In genomic region chr6:145442786-145443185, GRCm38 (mm10) we compare ENCODE assay signal across 9 mouse cellular contexts.
DNase-seq lines count a peak whose midpoint lies in the region; ATAC-seq and TF ChIP-seq lines count a peak whose summit lies in the region.
"Had no signal": no experiment of that assay in that cellular context is flagged by ENCODE, and none has a peak within 500 bp of the region (broad histone marks: within the 10 kb centered on the region; RNA-seq: fewer than 3 reads in every experiment).

No protein-coding gene starts in this region.

- no peaks in the 10 kb centered on the region for H3K36me3 ChIP-seq in heart, embryonic 10.5 days
- H3K36me3 ChIP-seq in midbrain, embryonic 14.5 days (ENCODE audit: control insufficient read depth, insufficient read depth, low read length) = no peaks in the 10 kb centered on the region
- no peaks in the 10 kb centered on the region for H3K36me3 ChIP-seq in midbrain, embryonic 11.5 days (ENCODE audit: control insufficient read depth, insufficient read depth, low read length)

- H3K4me1 ChIP-seq in heart, embryonic 10.5 days = peaks cover 42% of the 10 kb centered on the region
- H3K4me1 ChIP-seq in midbrain, embryonic 14.5 days (ENCODE audit: control insufficient read depth, insufficient read depth, low read length) = no peaks in the 10 kb centered on the region
- no peaks in the 10 kb centered on the region for H3K4me1 ChIP-seq in midbrain, embryonic 11.5 days (ENCODE audit: control insufficient read depth, insufficient read depth, low read length)
- no peaks in the 10 kb centered on the region for H3K4me1 ChIP-seq in bone marrow, adult 2 months (ENCODE audit: control insufficient read depth, insufficient read depth, low read length)

- intact Hi-C loops in heart, postnatal 36 days (cut with DNase I) = loop anchor here (2.0 kb wide), 1 partner anchor 352 kb away; no protein-coding TSS in a partner anchor

- H3K9me3 ChIP-seq in heart, embryonic 10.5 days = no peaks in the 10 kb centered on the region
- no peaks in the 10 kb centered on the region for H3K9me3 ChIP-seq in midbrain, embryonic 14.5 days (ENCODE audit: control insufficient read depth, low read length)
- H3K9me3 ChIP-seq in midbrain, embryonic 11.5 days (ENCODE audit: control insufficient read depth, low read length) = no peaks in the 10 kb centered on the region

- no peak overlapping the region for H3K9ac ChIP-seq in midbrain, embryonic 14.5 days (replicated peaks; ENCODE audit: low read length)
- no peak overlapping the region for H3K9ac ChIP-seq in midbrain, embryonic 11.5 days (ENCODE audit: low read length)

- no peak for ATAC-seq in midbrain, embryonic 14.5 days (ENCODE audit: low FRiP score, low TSS enrichment)
- no peak for ATAC-seq in midbrain, embryonic 11.5 days (ENCODE audit: low FRiP score)
- ATAC-seq: inflammation-experienced regulatory T-cells, adult 6 months had no signal

- peak; percentile 32; the same call in 1 of the 2 replicates for TF ChIP-seq CTCF in bone marrow, adult 2 months (IDR thresholded peaks at IDR 0.05; ENCODE audit: control insufficient read depth, insufficient read depth, low read length)

- H3K4me2 ChIP-seq in midbrain, embryonic 14.5 days (ENCODE audit: low read length) = no peak overlapping the region
- no peak overlapping the region for H3K4me2 ChIP-seq in midbrain, embryonic 11.5 days

- DNase-seq in heart, embryonic 10.5 days (ENCODE audit: low spot score) = no peak
- no peak for DNase-seq in heart, postnatal 36 days
- DNase-seq in midbrain, embryonic 14.5 days = peak; percentile 59
- DNase-seq in midbrain, embryonic 11.5 days (ENCODE audit: low spot score, missing footprints) = no peak
- peak; percentile 38 for DNase-seq in lung, postnatal 14 days
- no peak for DNase-seq in adrenal gland, adult 2 months
- DNase-seq in right cerebral cortex, adult 18-20 months = no peak

- H3K4me3 ChIP-seq in heart, embryonic 10.5 days = no peak overlapping the region
- H3K4me3 ChIP-seq in midbrain, embryonic 14.5 days (replicated peaks; ENCODE audit: low read depth, low read length) = no peak overlapping the region
- no peak overlapping the region for H3K4me3 ChIP-seq in midbrain, embryonic 11.5 days (ENCODE audit: low read depth, low read length)
- H3K4me3 ChIP-seq in bone marrow, adult 2 months (replicated peaks; ENCODE audit: control insufficient read depth, low read depth, low read length) = no peak overlapping the region

- H3K27me3 ChIP-seq in heart, embryonic 10.5 days (ENCODE audit: insufficient read depth, poor library complexity, severe bottlenecking) = no peaks in the 10 kb centered on the region
- no peaks in the 10 kb centered on the region for H3K27me3 ChIP-seq in midbrain, embryonic 14.5 days (ENCODE audit: control insufficient read depth, insufficient read depth, low read length)
- H3K27me3 ChIP-seq in midbrain, embryonic 11.5 days (ENCODE audit: control insufficient read depth, insufficient read depth, low read length) = no peaks in the 10 kb centered on the region

- peak overlapping the region; percentile 72; the same call in 1 of the 2 replicates for H3K27ac ChIP-seq in heart, embryonic 10.5 days
- no peak overlapping the region for H3K27ac ChIP-seq in midbrain, embryonic 14.5 days (replicated peaks; ENCODE audit: low read depth, low read length)
- H3K27ac ChIP-seq in midbrain, embryonic 11.5 days (ENCODE audit: low read depth, low read length) = no peak overlapping the region
- H3K27ac ChIP-seq in bone marrow, adult 2 months (ENCODE audit: control insufficient read depth, insufficient read depth, low read depth, low read length, poor library complexity) = no peak overlapping the region

- WGBS in heart, embryonic 10.5 days = 47% methylated on average over 13 of the region's 13 CpGs
- WGBS in midbrain, embryonic 14.5 days = 48% methylated on average over 13 of the region's 13 CpGs
- 55% methylated on average over 13 of the region's 13 CpGs for WGBS in midbrain, embryonic 11.5 days
- 49% methylated on average over 13 of the region's 13 CpGs for WGBS in bone marrow, adult 2 months

- no peak for TF ChIP-seq POLR2A in bone marrow, adult 2 months (IDR thresholded peaks at IDR 0.05; ENCODE audit: borderline replicate concordance, control insufficient read depth, low read depth, low read length)

Comparison
In these comparisons a context has a peak if more than half of its experiments do, and no peak if none do; other contexts are left out.
1. DNase-seq: peak in midbrain, embryonic 14.5 days (single experiment) and lung, postnatal 14 days (single experiment); none in heart, embryonic 10.5 days (single experiment), heart, postnatal 36 days (0 of 2), midbrain, embryonic 11.5 days (single experiment), adrenal gland, adult 2 months (single experiment) and right cerebral cortex, adult 18-20 months (single experiment).